Mouse (Mus musculus): Measurements from ENCODE around the gene Dhx57. TPM values are rescaled to one million over a fixed set of nuclear protein-coding genes. Genes with fewer than 3 reads are reported as not detected.
A peak's percentile ranks its signal among the peaks of the same experiment; 100 is the strongest.

The Dhx57 gene
- total and polyA plus RNA-seq, 3 experiments: 3.4 to 6.8 TPM; not detected in 1

DNA sequence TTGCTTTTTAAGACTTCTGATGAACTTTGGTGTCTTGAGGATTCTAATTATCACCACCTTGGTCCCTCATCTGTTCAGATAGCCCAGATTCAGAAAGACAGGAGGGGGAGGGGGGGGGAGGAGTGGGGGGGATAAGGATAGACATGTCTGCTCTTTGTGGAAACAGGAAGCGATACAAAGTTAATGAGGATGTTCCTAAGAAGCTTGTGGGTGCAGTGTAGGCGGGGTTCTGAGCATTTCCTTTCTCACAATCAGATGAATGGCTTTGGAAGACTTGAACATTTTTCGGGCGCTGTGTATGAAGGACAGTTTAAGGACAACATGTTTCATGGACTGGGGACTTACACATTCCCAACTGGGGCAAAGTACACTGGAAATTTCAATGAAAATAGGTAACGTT lies 5.0 kb upstream of the Dhx57 start:
- Histone ChIP-seq H3K79me2 (ENCODE audit: control insufficient read depth, insufficient read depth, low read length, poor library complexity) (no peaks in the 10 kb centered on the region), H3K4me3 (ENCODE audit: control insufficient read depth in 1 of 2, insufficient read depth in 1 of 2, low read depth in 2 of 2, low read length in 2 of 2) (no peak overlapping the region), H3K9me3 (replicated peaks; ENCODE audit: insufficient read depth, low read length) (no peaks in the 10 kb centered on the region), H3K4me1 (ENCODE audit: control insufficient read depth in 1 of 2, insufficient read depth in 2 of 2, low read length in 2 of 2) (peaks cover 3 to 5% of the 10 kb centered on the region in 2 experiments; a peak in 3 of 4 replicates), H3K27ac (ENCODE audit: control insufficient read depth, low read depth, low read length) (no peak overlapping the region), H3K27me3 (ENCODE audit: control insufficient read depth in 1 of 2, insufficient read depth in 2 of 2, low read length in 2 of 2) (no peaks in the 10 kb centered on the region), H3K36me3 (ENCODE audit: control insufficient read depth in 1 of 2, insufficient read depth in 2 of 2, low read length in 2 of 2) (peaks cover 0 to 10% of the 10 kb centered on the region in 2 experiments; a peak in 2 of 4 replicates), H3K9ac (ENCODE audit: control insufficient read depth, low read depth, low read length, poor library complexity, severe bottlenecking) (no peak overlapping the region)
- no peak for TF ChIP-seq GATA1 (IDR thresholded peaks at IDR 0.05; ENCODE audit: low read depth, low read length)
- no peak for TF ChIP-seq MXI1 (IDR thresholded peaks at IDR 0.05; ENCODE audit: low read depth, low read length)
- no peak for TF ChIP-seq CTCF (IDR thresholded peaks at IDR 0.05 in 2 of 3, conservative IDR thresholded peaks at IDR 0.05 in 1 of 3; ENCODE audit: control insufficient read depth in 1 of 3, insufficient read depth in 1 of 3, low read depth in 2 of 3, low read length in 3 of 3, poor library complexity in 1 of 3, severe bottlenecking in 1 of 3)
- no peak for TF ChIP-seq NELFE (IDR thresholded peaks at IDR 0.05; ENCODE audit: low read depth, low read length)
- TF ChIP-seq MYB (IDR thresholded peaks at IDR 0.05; ENCODE audit: low read depth, low read length): no peak
- no peak for TF ChIP-seq TAL1 (IDR thresholded peaks at IDR 0.05; ENCODE audit: low read length)
- TF ChIP-seq MAFK (IDR thresholded peaks at IDR 0.05; ENCODE audit: borderline replicate concordance, low read depth, low read length): no peak
- TF ChIP-seq KAT2A (conservative IDR thresholded peaks at IDR 0.05; ENCODE audit: low read depth, low read length): no peak
- no peak for TF ChIP-seq USF1 (IDR thresholded peaks at IDR 0.05; ENCODE audit: low read depth, low read length)
- no peak for TF ChIP-seq MYC (IDR thresholded peaks at IDR 0.05; ENCODE audit: low read depth, low read length)
- TF ChIP-seq HCFC1 (IDR thresholded peaks at IDR 0.05; ENCODE audit: low read depth, low read length): no peak
- no peak for TF ChIP-seq GABPA (IDR thresholded peaks at IDR 0.05; ENCODE audit: low read depth, low read length)
- TF ChIP-seq POLR2AphosphoS5 (IDR thresholded peaks at IDR 0.05; ENCODE audit: borderline replicate concordance, low read depth, low read length): no peak
- no peak for TF ChIP-seq ZC3H11A (IDR thresholded peaks at IDR 0.05; ENCODE audit: low read depth, low read length)
- TF ChIP-seq UBTF (IDR thresholded peaks at IDR 0.05; ENCODE audit: borderline replicate concordance, insufficient read depth, low read depth, low read length): no peak
- no peak for TF ChIP-seq RCOR1 (IDR thresholded peaks at IDR 0.05; ENCODE audit: low read depth, low read length)
- TF ChIP-seq NRF1 (IDR thresholded peaks at IDR 0.05; ENCODE audit: insufficient read depth, low read depth, low read length, poor library complexity, severe bottlenecking): no peak
- no peak for TF ChIP-seq POLR2AphosphoS2 (IDR thresholded peaks at IDR 0.05; ENCODE audit: low read length)
- no peak for TF ChIP-seq JUND (IDR thresholded peaks at IDR 0.05; ENCODE audit: low read depth, low read length)
- DNase-seq (ENCODE audit: low read depth, low spot score): peak; percentile 48

DNA sequence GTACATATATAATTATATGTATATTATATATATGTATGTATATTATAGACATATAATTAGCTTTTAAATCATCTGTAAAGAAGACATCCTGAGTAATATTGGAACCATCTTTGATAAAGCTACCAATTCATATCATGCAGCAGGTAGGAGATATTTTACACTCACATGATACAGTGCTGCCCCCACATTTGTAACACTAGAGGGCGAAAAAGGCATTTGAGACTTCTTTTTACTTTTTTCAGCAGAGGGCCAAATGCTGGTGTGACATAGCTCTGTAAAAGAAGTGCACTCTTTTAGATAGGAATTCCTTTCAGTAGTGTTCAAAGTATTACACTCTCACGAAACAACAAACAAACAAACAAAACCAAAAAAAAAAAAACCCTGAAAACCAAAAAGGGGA lies 872 bp upstream of the Dhx57 start:
- peak; percentile 86 for DNase-seq (ENCODE audit: low read depth, low spot score)
- TF ChIP-seq CHD1 (IDR thresholded peaks at IDR 0.05; ENCODE audit: low read depth, low read length): peak; percentile 58; the same call in 1 of the 2 replicates
- no peak for TF ChIP-seq MYB (IDR thresholded peaks at IDR 0.05; ENCODE audit: low read depth, low read length)
- 0 out of 2 replicates have a peak, but pooled peaks have one; percentile 51 for TF ChIP-seq JUND (IDR thresholded peaks at IDR 0.05; ENCODE audit: low read depth, low read length)
- TF ChIP-seq ZMIZ1 (IDR thresholded peaks at IDR 0.05; ENCODE audit: low read depth, low read length): no peak
- TF ChIP-seq MAX (IDR thresholded peaks at IDR 0.05; ENCODE audit: low read length): peak; percentile 59
- TF ChIP-seq RCOR1 (IDR thresholded peaks at IDR 0.05; ENCODE audit: low read depth, low read length): peak; percentile 56
- TF ChIP-seq CTCF (IDR thresholded peaks at IDR 0.05 in 2 of 3, conservative IDR thresholded peaks at IDR 0.05 in 1 of 3; ENCODE audit: control insufficient read depth in 1 of 3, insufficient read depth in 1 of 3, low read depth in 2 of 3, low read length in 3 of 3, poor library complexity in 1 of 3, severe bottlenecking in 1 of 3): peak; percentile 4 to 93 (median 61); a peak in 4 of 6 replicates
- TF ChIP-seq USF2 (IDR thresholded peaks at IDR 0.05; ENCODE audit: borderline replicate concordance in 1 of 2, insufficient read depth in 1 of 2, low read depth in 1 of 2, low read length in 2 of 2): no peak
- 0 out of 2 replicates have a peak, but pooled peaks have one; percentile 3 for TF ChIP-seq GATA1 (IDR thresholded peaks at IDR 0.05; ENCODE audit: low read depth, low read length)
- TF ChIP-seq TAL1 (IDR thresholded peaks at IDR 0.05; ENCODE audit: low read length): no peak
- TF ChIP-seq ZKSCAN1 (IDR thresholded peaks at IDR 0.05; ENCODE audit: low read depth, low read length): no peak
- no peak for TF ChIP-seq MEF2A (IDR thresholded peaks at IDR 0.05; ENCODE audit: extremely low read depth, insufficient replicate concordance, low read depth, low read length, poor library complexity, severe bottlenecking)
- no peak for TF ChIP-seq POLR2AphosphoS2 (IDR thresholded peaks at IDR 0.05; ENCODE audit: low read length)
- TF ChIP-seq POLR2A (IDR thresholded peaks at IDR 0.05; ENCODE audit: control insufficient read depth in 1 of 2, insufficient read depth in 1 of 2, low read depth in 1 of 2, low read length in 2 of 2, poor library complexity in 1 of 2): no peak
- peak; percentile 38; the same call in 1 of the 2 replicates for TF ChIP-seq USF1 (IDR thresholded peaks at IDR 0.05; ENCODE audit: low read depth, low read length)
- no peak for TF ChIP-seq ELF1 (IDR thresholded peaks at IDR 0.05; ENCODE audit: low read depth, low read length)
- no peak for TF ChIP-seq UBTF (IDR thresholded peaks at IDR 0.05; ENCODE audit: borderline replicate concordance, insufficient read depth, low read depth, low read length)
- peak; percentile 40 to 44; a peak in 2 of 4 replicates for TF ChIP-seq EP300 (IDR thresholded peaks at IDR 0.05; ENCODE audit: low read depth in 1 of 2, low read length in 2 of 2)
- peak; percentile 81 for TF ChIP-seq MYC (IDR thresholded peaks at IDR 0.05; ENCODE audit: low read depth, low read length)

More for the DNA sequence above, 872 bp upstream of the Dhx57 start:
- Histone ChIP-seq H3K4me3 (ENCODE audit: control insufficient read depth in 1 of 2, insufficient read depth in 1 of 2, low read depth in 2 of 2, low read length in 2 of 2) (peak overlapping the region; percentile 21 to 38), H3K36me3 (ENCODE audit: control insufficient read depth in 1 of 2, insufficient read depth in 2 of 2, low read length in 2 of 2) (peaks cover 0 to 18% of the 10 kb centered on the region in 2 experiments; a peak in 2 of 4 replicates), H3K9me3 (replicated peaks; ENCODE audit: insufficient read depth, low read length) (no peaks in the 10 kb centered on the region), H3K4me1 (ENCODE audit: control insufficient read depth in 1 of 2, insufficient read depth in 2 of 2, low read length in 2 of 2) (peaks cover 5 to 14% of the 10 kb centered on the region in 2 experiments), H3K79me2 (ENCODE audit: control insufficient read depth, insufficient read depth, low read length, poor library complexity) (peaks cover 4% of the 10 kb centered on the region; the same call in 1 of the 2 replicates), H3K27me3 (ENCODE audit: control insufficient read depth in 1 of 2, insufficient read depth in 2 of 2, low read length in 2 of 2) (no peaks in the 10 kb centered on the region), H3K9ac (ENCODE audit: control insufficient read depth, low read depth, low read length, poor library complexity, severe bottlenecking) (peak overlapping the region; percentile 34; the same call in 1 of the 2 replicates), H3K27ac (ENCODE audit: control insufficient read depth, low read depth, low read length) (peak overlapping the region; percentile 28)
